Comparison of ENCODE assay signal across 14 mouse cellular contexts in the genomic region with DNA sequence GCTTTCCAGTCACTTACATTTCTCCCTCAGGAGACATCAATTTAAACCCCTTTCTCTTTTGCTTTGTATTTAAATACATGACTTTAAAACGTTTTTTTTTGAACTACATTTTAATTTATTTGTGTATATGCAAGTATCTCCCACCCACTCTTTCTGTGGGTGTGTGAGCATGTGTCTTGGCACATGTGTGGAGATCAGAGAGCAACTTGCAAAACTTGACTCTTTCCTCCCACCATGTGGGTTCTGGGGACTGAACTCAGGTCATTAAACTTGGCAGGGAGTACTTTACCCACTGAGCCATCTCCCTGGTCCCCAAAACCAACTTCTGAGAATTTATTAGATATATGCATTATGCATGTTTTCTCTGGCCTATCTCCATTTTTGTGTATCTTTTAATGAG.
"Had no signal": no experiment of that assay in that cellular context is flagged by ENCODE, and none has a peak within 500 bp of the region (broad histone marks: within the 10 kb centered on the region; RNA-seq: fewer than 3 reads in every experiment).

No protein-coding gene starts in this region.

- H3K27ac ChIP-seq: neural tube, embryonic 15.5 days; stomach, embryonic 15.5 days; stomach, postnatal 0 days had no signal

- H3K4me2 ChIP-seq: neural tube, embryonic 15.5 days; stomach, embryonic 15.5 days had no signal

- H3K36me3 ChIP-seq: neural tube, embryonic 15.5 days; stomach, embryonic 15.5 days had no signal

- H3K9me3 ChIP-seq: neural tube, embryonic 15.5 days; stomach, embryonic 15.5 days had no signal

- H3K27me3 ChIP-seq: neural tube, embryonic 15.5 days; stomach, embryonic 15.5 days had no signal

- DNase-seq: right cerebral cortex, adult 18-20 months; right cerebral cortex, postnatal 14 days; right cerebral cortex, postnatal 25 days; right cerebral cortex, postnatal 4 days; spleen, adult 18-20 months; thymus, adult 18-20 months; thymus, adult 2 months; thymus, postnatal 14 days; thymus, postnatal 25 days; thymus, postnatal 36 days; thymus, postnatal 4 days had no signal

- H3K9ac ChIP-seq: neural tube, embryonic 15.5 days; stomach, embryonic 15.5 days had no signal

- H3K4me1 ChIP-seq: neural tube, embryonic 15.5 days; stomach, embryonic 15.5 days had no signal

- H3K4me3 ChIP-seq: neural tube, embryonic 15.5 days; stomach, embryonic 15.5 days had no signal
